Mouse (Mus musculus) liver, adult 2 months (tissue): Measurements from ENCODE around the gene Bpifb2. TPM values are rescaled to one million over a fixed set of nuclear protein-coding genes. Genes with fewer than 3 reads are reported as not detected.

Experiments used
- DNase-seq: peaks from one replicate; pipeline ENCODE4 v3.0.0-alpha.2; 2011; ENCODE audit warnings: low read depth, low spot score; ENCODE audit errors: extremely low read depth
- H3K27ac ChIP-seq: fragments of 200-500 bp; replicated peaks from 2 replicates; pipeline ENCODE4 v1.5.1; 2012; ENCODE audit warnings: low read depth, mild to moderate bottlenecking, control low read depth, inconsistent platforms, low read length; ENCODE audit not compliant: insufficient read depth
- H3K27me3 ChIP-seq: fragments of 200-500 bp; 2 replicates; pipeline ENCODE4 v1.6.1; 2012; ENCODE audit warnings: mild to moderate bottlenecking, moderate library complexity, low read length, inconsistent platforms; ENCODE audit not compliant: control insufficient read depth, insufficient read depth
- H3K36me3 ChIP-seq: fragments of 200-500 bp; 2 replicates; pipeline ENCODE4 v1.6.1; 2012; ENCODE audit warnings: low read length, inconsistent platforms; ENCODE audit not compliant: control insufficient read depth, insufficient read depth
- H3K4me1 ChIP-seq: fragments of 200-500 bp; 2 replicates; pipeline ENCODE4 v1.6.1; 2011; ENCODE audit warnings: low read length; ENCODE audit not compliant: control insufficient read depth, insufficient read depth
- H3K4me3 ChIP-seq: fragments of 200-500 bp; 2 replicates; pipeline ENCODE4 v1.5.1; 2011; ENCODE audit warnings: low read depth, mild to moderate bottlenecking, control low read depth, low read length, moderate library complexity; ENCODE audit not compliant: insufficient read depth
- H3K79me2 ChIP-seq: fragments of 200-500 bp; 2 replicates; pipeline ENCODE4 v1.6.1; 2012; ENCODE audit warnings: inconsistent platforms, mild to moderate bottlenecking, low read length, moderate library complexity; ENCODE audit not compliant: control insufficient read depth, insufficient read depth
- H3K9ac ChIP-seq: fragments of 200-500 bp; 2 replicates; pipeline ENCODE4 v1.6.1; 2012; ENCODE audit warnings: low read depth, mild to moderate bottlenecking, control low read depth, inconsistent platforms, low read length
- CTCF ChIP-seq: fragments of 200-500 bp; IDR thresholded peaks from 2 replicates; pipeline ENCODE4 v1.5.1; 2011; ENCODE audit warnings: low read depth, low read length, control low read depth
- POLR2A ChIP-seq: fragments of 200-500 bp; IDR thresholded peaks from 2 replicates; pipeline ENCODE4 v1.6.1; 2011; ENCODE audit warnings: low read length, control low read depth; ENCODE audit not compliant: insufficient read depth; ENCODE audit errors: extremely low read depth
- WGBS: fragments of 180-500 bp; shearing (Covaris S2); methylation state at CpG from one replicate; pipeline ENCODE4 v1.1.7; 2018; 5-methylcytosine and 5-hydroxymethylcytosine counted together
- polyA plus RNA-seq: library from polyadenylated mRNA; depleted of rRNA; stranded (reverse); fragments of >200 nt; gene quantifications from 2 replicates; pipeline ENCODE4 v1.2.3, GENCODE M21; 2012
- total RNA-seq: library from RNA; depleted of rRNA; stranded (reverse); fragments of >200 nt; gene quantifications from 2 replicates; pipeline ENCODE4 v1.2.3, GENCODE M21; 2014

Gene Bpifb2
- total and polyA plus RNA-seq, 2 experiments, result not detected

- DNase-seq, result no peak
- Histone ChIP-seq H3K27me3 (no peaks in the 10 kb centered on the region), H3K4me1 (no peaks in the 10 kb centered on the region), H3K9ac (no peak overlapping the region), H3K36me3 (no peaks in the 10 kb centered on the region), H3K79me2 (no peaks in the 10 kb centered on the region), H3K4me3 (no peak overlapping the region), H3K27ac (no peak overlapping the region)
- TF ChIP-seq CTCF (no peak), POLR2A (no peak)
- 90% methylated on average over 3 of the region's 3 CpGs for WGBS
These were observed 26.5 kb upstream of the Bpifb2 start for GRCm38 (mm10) chr2:153848389-153848788.

DNA sequence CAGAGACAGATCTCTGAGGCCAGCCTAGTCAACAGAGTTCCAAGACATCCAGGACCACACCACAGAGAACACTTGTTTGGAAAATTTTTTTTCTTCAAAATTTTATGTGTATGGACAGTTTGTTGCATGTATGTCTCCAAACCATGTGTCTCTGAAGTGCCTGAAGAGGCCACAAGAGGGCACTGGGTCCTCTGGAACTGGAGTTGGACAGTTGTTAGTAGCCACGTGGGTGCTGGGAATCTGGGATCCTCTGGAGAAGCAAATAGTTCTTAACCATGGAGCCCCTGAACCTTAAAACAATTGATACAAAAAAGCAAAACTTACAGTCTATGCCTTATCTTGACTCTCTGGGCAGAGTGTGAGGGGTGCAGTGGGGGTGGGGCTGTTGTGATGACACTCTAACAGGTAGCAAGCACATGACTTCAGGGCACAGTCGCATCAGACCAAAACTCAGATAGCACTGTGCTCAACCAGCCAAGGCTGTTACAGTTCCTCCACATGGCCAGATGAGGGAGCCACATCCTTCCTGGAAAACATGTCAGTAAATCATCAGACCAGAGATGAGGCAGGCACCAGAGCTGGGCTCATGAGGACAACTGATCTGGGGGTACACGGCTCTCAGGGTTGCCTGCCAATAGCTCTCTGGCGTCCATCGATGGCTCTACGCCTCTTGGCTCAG is 24.4 kb upstream of the Bpifb2 start:
- H3K4me1 ChIP-seq, result no peaks in the 10 kb centered on the region
- no peaks in the 10 kb centered on the region for H3K36me3 ChIP-seq
- no peak for TF ChIP-seq POLR2A
- TF ChIP-seq CTCF, result peak; percentile 58; the same call in 1 of the 2 replicates
- no peak overlapping the region for H3K4me3 ChIP-seq
- peak; percentile 10 for DNase-seq
- no peak overlapping the region for H3K27ac ChIP-seq
- H3K9ac ChIP-seq, result no peak overlapping the region
- 78% methylated on average over 6 of the region's 6 CpGs for WGBS
- no peaks in the 10 kb centered on the region for H3K79me2 ChIP-seq
- H3K27me3 ChIP-seq, result no peaks in the 10 kb centered on the region

DNA sequence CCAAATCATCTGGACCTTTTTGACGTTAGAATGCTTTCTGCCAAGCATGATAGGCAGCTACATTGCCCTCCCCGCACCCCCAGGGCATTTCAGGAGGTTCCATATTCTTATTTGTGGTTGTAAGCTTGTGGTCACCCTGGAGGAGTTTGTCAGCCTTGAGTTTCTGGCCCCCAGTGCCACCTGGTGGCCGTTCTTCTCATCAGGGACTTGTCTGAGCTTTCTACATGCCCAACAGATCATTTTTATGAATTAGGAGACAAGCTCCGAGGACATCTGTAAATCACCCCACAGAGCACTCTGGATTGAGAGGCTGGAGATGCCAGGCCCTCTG is 23.9 kb upstream of the Bpifb2 start:
- H3K9ac ChIP-seq, result no peak overlapping the region
- WGBS, result 41% methylated on average over 4 of the region's 4 CpGs
- H3K4me1 ChIP-seq, result no peaks in the 10 kb centered on the region
- H3K27ac ChIP-seq, result no peak overlapping the region
- no peaks in the 10 kb centered on the region for H3K79me2 ChIP-seq
- no peak for TF ChIP-seq POLR2A
- peak; percentile 58 for TF ChIP-seq CTCF
- no peak overlapping the region for H3K4me3 ChIP-seq
- H3K36me3 ChIP-seq, result no peaks in the 10 kb centered on the region
- H3K27me3 ChIP-seq, result no peaks in the 10 kb centered on the region
- DNase-seq, result peak; percentile 3

DNA sequence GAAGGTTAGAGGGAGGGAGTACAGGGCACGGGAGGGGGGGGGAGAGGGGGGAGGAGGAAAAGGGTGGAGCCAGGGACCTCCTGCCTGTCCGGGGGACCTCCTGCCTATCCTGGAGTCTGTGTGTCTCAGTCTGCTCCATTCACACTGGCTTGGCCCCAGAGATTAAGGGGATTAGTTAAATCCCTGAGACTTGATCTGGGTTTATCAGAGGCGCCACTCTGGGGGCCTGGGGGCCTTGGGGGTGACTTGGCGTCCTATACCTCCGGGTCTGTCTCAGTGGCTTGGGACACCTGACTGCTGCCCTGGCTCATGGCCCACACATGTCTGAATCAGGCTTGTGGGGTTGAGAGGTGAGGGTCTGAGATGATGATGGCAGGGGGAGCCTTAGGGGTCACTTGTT is 21.3 kb upstream of the Bpifb2 start:
- no peaks in the 10 kb centered on the region for H3K4me1 ChIP-seq
- H3K4me3 ChIP-seq, result no peak overlapping the region
- no peaks in the 10 kb centered on the region for H3K36me3 ChIP-seq
- TF ChIP-seq POLR2A (no peak), CTCF (no peak)
- no peaks in the 10 kb centered on the region for H3K79me2 ChIP-seq
- no peak overlapping the region for H3K9ac ChIP-seq
- H3K27ac ChIP-seq, result no peak overlapping the region
- H3K27me3 ChIP-seq, result no peaks in the 10 kb centered on the region
- 19% methylated on average over 5 of the region's 5 CpGs for WGBS
- DNase-seq, result no peak

DNA sequence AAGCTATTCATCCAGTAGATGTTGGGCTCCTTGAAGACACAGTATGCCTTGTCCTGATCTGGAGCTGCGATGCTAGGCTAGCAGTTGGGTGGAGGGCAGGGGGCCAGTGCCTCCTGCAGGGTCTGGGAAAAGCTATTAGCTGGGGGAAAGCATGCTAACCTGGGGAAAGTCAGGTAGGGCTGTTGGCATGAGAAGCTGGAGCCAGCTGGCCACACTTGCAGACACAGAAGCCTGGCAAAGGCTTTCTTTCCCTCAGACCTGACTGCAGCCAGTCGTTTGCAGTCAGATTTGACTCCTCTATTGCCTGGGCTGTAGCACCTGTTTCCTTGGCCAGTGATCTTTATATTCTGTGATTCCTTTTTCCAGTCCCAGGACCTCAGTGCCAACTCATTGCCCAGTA is 15.3 kb upstream of the Bpifb2 start:
- DNase-seq, result no peak
- no peak overlapping the region for H3K27ac ChIP-seq
- WGBS, result 86% methylated on average over 2 of the region's 2 CpGs

DNA sequence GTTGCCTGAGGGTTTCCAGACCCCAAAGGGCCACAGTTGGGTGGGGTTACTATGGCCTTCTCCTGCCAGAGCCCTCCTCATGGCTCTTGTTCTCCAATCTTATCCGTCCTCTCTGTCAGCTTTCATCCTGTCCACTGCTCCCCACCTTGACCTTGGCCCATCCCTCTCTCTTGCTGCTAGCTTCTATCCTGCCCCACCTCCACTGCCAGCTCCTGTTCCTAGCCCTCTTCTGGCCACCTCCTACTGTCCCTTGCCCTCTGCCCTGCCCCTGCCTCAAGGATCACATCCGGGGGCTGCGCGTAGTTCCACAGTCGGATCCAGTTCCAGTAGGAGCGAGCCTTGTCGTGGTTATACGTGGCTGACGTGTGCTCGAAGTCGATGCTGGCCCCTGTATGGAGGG is 14.5 kb upstream of the Bpifb2 start:
- Histone ChIP-seq H3K4me3 (no peak overlapping the region), H3K36me3 (no peaks in the 10 kb centered on the region), H3K27ac (no peak overlapping the region), H3K27me3 (no peaks in the 10 kb centered on the region), H3K79me2 (no peaks in the 10 kb centered on the region), H3K4me1 (no peaks in the 10 kb centered on the region), H3K9ac (no peak overlapping the region)
- no peak for DNase-seq
- TF ChIP-seq CTCF (no peak), POLR2A (no peak)
- WGBS, result 82% methylated on average over 11 of the region's 11 CpGs

More for the DNA sequence above, 15.3 kb upstream of the Bpifb2 start:
- Histone ChIP-seq H3K4me3 (no peak overlapping the region), H3K79me2 (no peaks in the 10 kb centered on the region), H3K4me1 (no peaks in the 10 kb centered on the region), H3K27me3 (no peaks in the 10 kb centered on the region), H3K9ac (no peak overlapping the region), H3K36me3 (no peaks in the 10 kb centered on the region)
- TF ChIP-seq POLR2A (no peak), CTCF (no peak)
